Mouse (Mus musculus) heart, postnatal 0 days (tissue): ENCODE results near the gene Map4k4.

Experiments used
- CTCF ChIP-seq: IDR thresholded peaks from 2 replicates; pipeline ENCODE4 v1.5.1; 2016; ENCODE audit warnings: antibody characterized with exemption, control low read depth, low read depth
- EP300 ChIP-seq: IDR thresholded peaks from 2 replicates; pipeline ENCODE4 v1.6.1; 2016; ENCODE audit warnings: antibody characterized with exemption, low read depth

- no peak for TF ChIP-seq CTCF
- no peak for TF ChIP-seq EP300
Measured at GRCm38 (mm10) chr1:39972411-39972810, 71.7 kb downstream of the Map4k4 start.
